Comparison of ENCODE assay signal across 9 mouse cellular contexts in the genomic region with DNA sequence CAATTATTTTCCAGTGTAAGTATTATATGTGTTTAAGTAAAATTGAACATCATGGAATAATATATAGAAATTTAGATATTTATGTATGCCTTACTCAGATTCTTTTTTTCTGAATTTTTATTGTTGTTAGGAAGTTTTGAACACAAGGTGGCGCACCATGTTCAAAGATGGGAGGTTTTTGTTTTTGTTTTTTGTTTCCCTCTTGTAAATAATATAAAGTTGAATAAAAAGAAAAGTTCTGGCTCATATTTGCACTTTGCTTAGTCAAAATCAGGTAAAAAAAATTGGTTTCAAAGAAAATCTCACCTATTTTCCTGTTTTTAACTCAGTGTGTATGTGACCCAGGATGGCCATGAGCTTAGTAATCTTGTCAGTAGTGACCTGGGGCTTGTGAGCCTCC.
DNase-seq lines count a peak whose midpoint lies in the region; ATAC-seq lines count a peak whose summit lies in the region.
"Had no signal": no experiment of that assay in that cellular context is flagged by ENCODE, and none has a peak within 500 bp of the region (broad histone marks: within the 10 kb centered on the region; RNA-seq: fewer than 3 reads in every experiment).

No protein-coding gene starts in this region.

- peak; percentile 31 for DNase-seq in adrenal gland, postnatal 14 days
- DNase-seq in adrenal gland, adult 2 months = no peak
- peak; percentile 9 for DNase-seq in kidney, postnatal 14 days
- peak; percentile 10 for DNase-seq in thymus, postnatal 25 days
- no peak for DNase-seq in thymus, postnatal 36 days
- DNase-seq in spleen, adult 18-20 months = no peak
- DNase-seq in ovary, postnatal 14 days (ENCODE audit: low spot score) = no peak

- H3K27me3 ChIP-seq in kidney, embryonic 14.5 days (ENCODE audit: control insufficient read depth, insufficient read depth, low read length) = no peaks in the 10 kb centered on the region
- H3K27me3 ChIP-seq: limb, embryonic 12.5 days had no signal

- no peak overlapping the region for H3K4me3 ChIP-seq in kidney, embryonic 14.5 days (ENCODE audit: low read length)
- H3K4me3 ChIP-seq: limb, embryonic 12.5 days had no signal

- no peak for ATAC-seq in kidney, embryonic 14.5 days (ENCODE audit: low FRiP score, low TSS enrichment)

- H3K4me2 ChIP-seq in kidney, embryonic 14.5 days (replicated peaks; ENCODE audit: low read depth, low read length) = no peak overlapping the region
- H3K4me2 ChIP-seq: limb, embryonic 12.5 days had no signal

- no peak overlapping the region for H3K27ac ChIP-seq in kidney, embryonic 14.5 days (ENCODE audit: low read depth, low read length)
- H3K27ac ChIP-seq: limb, embryonic 12.5 days had no signal

- no peaks in the 10 kb centered on the region; the same call in 1 of the 2 replicates for H3K36me3 ChIP-seq in kidney, embryonic 14.5 days (ENCODE audit: control insufficient read depth, insufficient read depth, low read length)
- H3K36me3 ChIP-seq: limb, embryonic 12.5 days had no signal

- no peaks in the 10 kb centered on the region for H3K4me1 ChIP-seq in kidney, embryonic 14.5 days (ENCODE audit: control insufficient read depth, insufficient read depth, low read length)
- H3K4me1 ChIP-seq: limb, embryonic 12.5 days had no signal

- H3K9me3 ChIP-seq in kidney, embryonic 14.5 days (ENCODE audit: control insufficient read depth, low read length) = no peaks in the 10 kb centered on the region
- H3K9me3 ChIP-seq: limb, embryonic 12.5 days had no signal

- 26% methylated on average over 1 of the region's 1 CpGs for WGBS in kidney, embryonic 14.5 days

- H3K9ac ChIP-seq in kidney, embryonic 14.5 days (ENCODE audit: low read depth, low read length) = no peak overlapping the region
- H3K9ac ChIP-seq: limb, embryonic 12.5 days had no signal

Comparison
In these comparisons a context has a peak if more than half of its experiments do, and no peak if none do; other contexts are left out.
1. DNase-seq: peak in adrenal gland, postnatal 14 days (single experiment), kidney, postnatal 14 days (single experiment) and thymus, postnatal 25 days (single experiment); none in adrenal gland, adult 2 months (single experiment), thymus, postnatal 36 days (0 of 2), spleen, adult 18-20 months (0 of 2) and ovary, postnatal 14 days (single experiment).